Mouse (Mus musculus): ENCODE results near the gene Zfp219.

DNA sequence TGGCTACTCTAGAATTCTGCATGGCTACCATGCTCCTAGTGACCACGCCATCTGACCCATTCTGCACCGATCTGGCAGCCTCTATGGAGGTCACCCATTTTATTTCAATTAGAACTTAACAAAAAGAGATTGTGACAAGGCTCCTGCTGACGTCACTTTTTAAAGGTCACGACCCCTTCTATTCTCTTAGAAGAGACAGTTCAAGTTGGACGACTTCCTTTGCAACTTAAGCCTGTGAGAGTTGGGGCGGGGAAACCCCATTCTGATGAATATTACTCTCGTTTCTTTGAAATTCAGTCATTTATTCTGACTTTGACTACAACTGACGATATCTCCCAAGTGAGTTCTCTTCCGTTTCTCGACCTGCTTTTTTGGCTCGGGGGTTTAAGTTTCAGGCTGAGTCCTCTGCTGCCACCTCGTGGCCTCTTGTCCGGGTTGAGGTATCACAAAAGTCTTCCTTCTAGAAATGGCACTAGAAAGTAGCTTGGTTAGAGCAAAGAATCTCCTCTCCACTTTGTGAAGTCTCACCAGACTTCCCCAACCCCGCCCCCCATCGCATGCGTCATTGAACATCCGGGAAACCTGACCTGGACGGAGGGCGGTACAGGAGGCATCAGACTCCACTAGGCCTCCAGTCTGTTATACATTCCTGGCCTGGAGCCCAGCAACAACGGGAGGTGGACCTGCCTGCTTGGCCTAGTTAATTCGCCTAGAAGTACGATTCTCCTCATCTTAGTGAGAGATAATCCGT is 2.4 kb upstream of the Zfp219 start:
- no peak; the same call in 1 of the 2 replicates for TF ChIP-seq POLR2A (IDR thresholded peaks at IDR 0.05; ENCODE audit: low read depth, low read length)
- TF ChIP-seq CTCF (IDR thresholded peaks at IDR 0.05; ENCODE audit: extremely low read depth, insufficient read depth, insufficient read length, insufficient replicate concordance) = peak; percentile 84; the same call in 1 of the 2 replicates
